Mouse (Mus musculus): ENCODE data around the gene Gm4981. TPM values are rescaled to one million over a fixed set of nuclear protein-coding genes. Genes with fewer than 3 reads are reported as not detected.
"Not testable (repeated sequence)": the region's sequence is repeated elsewhere in the genome, so short reads cannot be mapped to it uniquely, and the experiment has no call there.

Gm4981 gene
- polyA plus RNA-seq (2014; fragmentation: Nextera tagmentation; extraction: Ambion mirVana): not detected in 2 replicates

GRCm38 (mm10) chr10:58236613-58237012 lies at the start of gene Gm4981:
TSS of gene Gm4981 (minus strand) at chr10:58236701.
- TF ChIP-seq CTCF (IDR thresholded peaks at IDR 0.05; ENCODE audit: low read depth): no peak
- DNase-seq (no peak), ATAC-seq (ENCODE audit: insufficient read depth) (no peak)
- no peaks in the 10 kb centered on the region for H3K27me3 ChIP-seq (ENCODE audit: insufficient read depth, low read length)
- no peak within 1 kb of the TSS for H3K4me3 ChIP-seq (ENCODE audit: low read depth, low read length)
- H3K4me1 ChIP-seq (ENCODE audit: insufficient read depth): no peaks in the 10 kb centered on the region
- no peaks in the 10 kb centered on the region for H3K36me3 ChIP-seq (ENCODE audit: insufficient read depth)
- H3K27ac ChIP-seq (ENCODE audit: low read depth): no peak within 1 kb of the TSS
- WGBS: 85% methylated on average over 10 of the region's 10 CpGs
- no peak within 1 kb of the TSS for H3K9ac ChIP-seq
- H3K9me3 ChIP-seq (ENCODE audit: low read depth, low read length): peaks cover 9% of the 10 kb centered on the region
- H3K4me2 ChIP-seq: no peak within 1 kb of the TSS

DNA sequence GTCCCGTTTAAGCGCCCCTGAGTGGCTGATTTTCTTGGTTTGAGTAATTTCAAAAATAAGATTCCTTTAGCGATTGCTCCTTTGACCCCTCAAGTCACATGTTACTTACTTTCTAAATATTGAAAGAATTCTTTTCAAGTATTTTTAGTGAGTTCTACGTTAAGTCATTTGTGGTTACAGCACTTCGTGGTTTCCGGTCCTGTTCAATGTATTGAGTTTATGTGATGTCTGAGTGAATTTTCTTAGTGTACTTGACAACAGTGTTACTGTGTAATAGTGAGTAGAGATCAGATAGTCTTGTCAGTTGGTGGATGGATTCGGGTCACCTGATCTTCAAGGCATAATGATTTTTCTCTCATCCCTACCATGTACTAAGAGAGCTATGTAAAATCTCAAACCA lies 45.7 kb upstream of the Gm4981 start:
- DNase-seq (no peak), ATAC-seq (ENCODE audit: insufficient read depth) (no peak)
- Histone ChIP-seq H3K9ac (no peak overlapping the region), H3K27me3 (ENCODE audit: insufficient read depth, low read length) (no peaks in the 10 kb centered on the region), H3K9me3 (ENCODE audit: low read depth, low read length) (no peaks in the 10 kb centered on the region), H3K4me3 (ENCODE audit: low read depth, low read length) (no peak overlapping the region), H3K27ac (ENCODE audit: low read depth) (no peak overlapping the region), H3K4me1 (ENCODE audit: insufficient read depth) (no peaks in the 10 kb centered on the region), H3K4me2 (no peak overlapping the region), H3K36me3 (ENCODE audit: insufficient read depth) (peaks cover 66% of the 10 kb centered on the region)
- TF ChIP-seq CTCF (IDR thresholded peaks at IDR 0.05; ENCODE audit: low read depth): no peak
- WGBS: 91% methylated on average over 7 of the region's 7 CpGs

- H3K36me3 ChIP-seq (ENCODE audit: insufficient read depth): peaks cover 32% of the 10 kb centered on the region
- H3K4me1 ChIP-seq (ENCODE audit: insufficient read depth): no peaks in the 10 kb centered on the region
- peak; percentile 38; the same call in 1 of the 2 replicates for TF ChIP-seq CTCF (IDR thresholded peaks at IDR 0.05; ENCODE audit: low read depth)
- no peak for ATAC-seq (ENCODE audit: insufficient read depth)
- DNase-seq: peak; percentile 30
- H3K4me3 ChIP-seq (ENCODE audit: low read depth, low read length): no peak overlapping the region
- WGBS: 55% methylated on average over 5 of the region's 5 CpGs
- no peaks in the 10 kb centered on the region for H3K27me3 ChIP-seq (ENCODE audit: insufficient read depth, low read length)
- no peak overlapping the region for H3K27ac ChIP-seq (ENCODE audit: low read depth)
- H3K4me2 ChIP-seq: no peak overlapping the region
- no peaks in the 10 kb centered on the region for H3K9me3 ChIP-seq (ENCODE audit: low read depth, low read length)
- no peak overlapping the region for H3K9ac ChIP-seq
Observed at GRCm38 (mm10) chr10:58258466-58258865, 22.0 kb upstream of the Gm4981 start.

- peak overlapping the region; percentile 60 for H3K4me2 ChIP-seq
- H3K27ac ChIP-seq (ENCODE audit: low read depth): peak overlapping the region; percentile 86; the same call in 1 of the 2 replicates
- peak overlapping the region; percentile 82 for H3K9ac ChIP-seq
- no peak for TF ChIP-seq CTCF (IDR thresholded peaks at IDR 0.05; ENCODE audit: low read depth)
- H3K27me3 ChIP-seq (ENCODE audit: insufficient read depth, low read length): no peaks in the 10 kb centered on the region
- no peaks in the 10 kb centered on the region for H3K4me1 ChIP-seq (ENCODE audit: insufficient read depth)
- 0% methylated on average over 4 of the region's 4 CpGs for WGBS
- peak; percentile 62 for DNase-seq
- ATAC-seq (ENCODE audit: insufficient read depth): no peak
- peaks cover 18% of the 10 kb centered on the region for H3K36me3 ChIP-seq (ENCODE audit: insufficient read depth)
- peak overlapping the region; percentile 78 for H3K4me3 ChIP-seq (ENCODE audit: low read depth, low read length)
- no peaks in the 10 kb centered on the region for H3K9me3 ChIP-seq (ENCODE audit: low read depth, low read length)
Observed at GRCm38 (mm10) chr10:58255954-58256353, 19.5 kb upstream of the Gm4981 start.

GRCm38 (mm10) chr10:58255213-58255892 lies 18.9 kb upstream of the Gm4981 start, which contains the start of gene Gcc2:
TSS of gene Gcc2 (plus strand) at chr10:58255497.
- TF ChIP-seq CTCF (IDR thresholded peaks at IDR 0.05; ENCODE audit: low read depth): no peak
- peak; percentile 99 for ATAC-seq (ENCODE audit: insufficient read depth)
- peak; percentile 98 for DNase-seq
- Histone ChIP-seq H3K9me3 (ENCODE audit: low read depth, low read length) (no peaks in the 10 kb centered on the region), H3K4me1 (ENCODE audit: insufficient read depth) (no peaks in the 10 kb centered on the region), H3K27me3 (ENCODE audit: insufficient read depth, low read length) (no peaks in the 10 kb centered on the region), H3K27ac (ENCODE audit: low read depth) (peak within 1 kb of the TSS; percentile 86), H3K36me3 (ENCODE audit: insufficient read depth) (peaks cover 18% of the 10 kb centered on the region), H3K4me2 (peak within 1 kb of the TSS; percentile 60), H3K9ac (peak within 1 kb of the TSS; percentile 82), H3K4me3 (ENCODE audit: low read depth, low read length) (peak within 1 kb of the TSS; percentile 78)
- WGBS: under 1% methylated on average over 53 of the region's 58 CpGs

DNA sequence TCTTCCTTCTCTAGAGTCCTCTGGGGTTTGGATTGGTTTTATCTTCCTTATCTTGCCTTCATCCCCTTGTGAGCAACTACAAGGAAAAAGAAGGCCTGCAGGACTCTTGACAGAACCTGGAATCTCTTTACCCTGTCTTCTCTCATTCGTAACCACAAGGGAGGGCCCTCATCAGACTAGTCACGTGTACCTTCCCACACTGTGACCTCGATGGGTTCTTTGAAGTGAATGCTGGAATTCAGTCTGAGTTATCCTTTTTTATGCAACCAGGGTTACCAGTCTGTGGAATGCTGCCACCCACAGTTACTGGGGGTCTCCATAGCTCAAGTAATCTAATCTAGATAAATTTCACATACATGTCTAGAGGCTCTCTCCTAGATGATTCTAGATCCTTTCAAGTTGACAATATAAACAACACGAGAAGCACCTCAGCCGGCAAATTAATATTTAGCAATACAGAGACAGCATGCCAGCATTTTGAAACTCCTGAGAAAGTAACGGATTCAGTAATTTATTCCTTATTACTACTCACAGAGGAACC lies 18.2 kb upstream of the Gm4981 start:
- peak overlapping the region; percentile 60 for H3K4me2 ChIP-seq
- H3K9me3 ChIP-seq (ENCODE audit: low read depth, low read length): no peaks in the 10 kb centered on the region
- ATAC-seq (ENCODE audit: insufficient read depth): peak; percentile 13; the same call in 1 of the 2 replicates
- peak overlapping the region; percentile 78 for H3K4me3 ChIP-seq (ENCODE audit: low read depth, low read length)
- peak; percentile 7 for DNase-seq
- no peak for TF ChIP-seq CTCF (IDR thresholded peaks at IDR 0.05; ENCODE audit: low read depth)
- H3K27ac ChIP-seq (ENCODE audit: low read depth): no peak overlapping the region
- H3K27me3 ChIP-seq (ENCODE audit: insufficient read depth, low read length): no peaks in the 10 kb centered on the region
- H3K36me3 ChIP-seq (ENCODE audit: insufficient read depth): peaks cover 13% of the 10 kb centered on the region
- H3K4me1 ChIP-seq (ENCODE audit: insufficient read depth): no peaks in the 10 kb centered on the region
- peak overlapping the region; percentile 82 for H3K9ac ChIP-seq
- WGBS: 29% methylated on average over 6 of the region's 6 CpGs

- H3K4me2 ChIP-seq: no peak overlapping the region
- H3K4me3 ChIP-seq (ENCODE audit: low read depth, low read length): no peak overlapping the region
- ATAC-seq (ENCODE audit: insufficient read depth) (no peak), DNase-seq (peak; percentile 23)
- H3K27me3 ChIP-seq (ENCODE audit: insufficient read depth, low read length): no peaks in the 10 kb centered on the region
- no peaks in the 10 kb centered on the region for H3K36me3 ChIP-seq (ENCODE audit: insufficient read depth)
- TF ChIP-seq CTCF (IDR thresholded peaks at IDR 0.05; ENCODE audit: low read depth): no peak
- 16% methylated on average over 1 of the region's 1 CpGs for WGBS
- H3K27ac ChIP-seq (ENCODE audit: low read depth): no peak overlapping the region
- no peaks in the 10 kb centered on the region for H3K4me1 ChIP-seq (ENCODE audit: insufficient read depth)
- H3K9ac ChIP-seq: no peak overlapping the region
- H3K9me3 ChIP-seq (ENCODE audit: low read depth, low read length): no peaks in the 10 kb centered on the region
Observed at GRCm38 (mm10) chr10:58249535-58249934, 13.0 kb upstream of the Gm4981 start.

DNA sequence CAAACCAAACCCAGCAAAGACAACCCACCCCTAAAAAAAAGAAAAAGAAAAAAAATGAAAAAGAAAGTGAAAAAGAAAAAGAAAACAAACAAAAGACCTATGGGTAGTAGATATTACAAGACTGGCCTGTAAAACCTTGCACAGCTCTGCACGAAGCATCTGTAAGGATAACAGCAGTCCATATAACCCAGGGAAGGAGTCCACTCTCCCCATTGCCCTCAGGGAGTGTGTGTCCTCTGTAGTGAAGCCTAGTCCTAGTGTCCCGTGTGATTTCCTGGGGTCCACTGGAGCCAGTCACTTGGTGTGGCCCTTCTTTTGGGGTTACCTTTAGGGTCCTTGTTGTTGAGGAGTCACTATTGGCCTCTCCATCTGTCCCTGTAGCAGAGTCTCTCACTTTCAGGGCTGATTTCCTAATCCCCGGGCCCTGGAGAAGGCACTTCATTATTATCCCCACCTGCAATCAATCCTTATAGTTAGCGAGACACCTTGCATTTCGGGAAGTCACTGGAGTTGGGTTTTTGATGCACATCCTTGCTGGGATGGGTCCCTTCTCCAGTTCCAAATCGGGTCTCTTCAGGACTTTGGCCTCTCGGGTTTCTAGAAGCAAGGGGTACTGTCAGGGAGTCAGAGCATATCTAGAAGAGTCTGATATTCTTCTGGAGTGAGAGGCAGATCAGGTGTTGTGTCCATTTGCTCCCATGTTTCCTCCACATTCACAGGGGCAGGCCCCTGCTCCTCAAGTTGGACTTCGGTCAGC lies 2.7 kb upstream of the Gm4981 start:
- not testable (repeated sequence) for H3K27me3 ChIP-seq (ENCODE audit: insufficient read depth, low read length); H3K4me3 ChIP-seq (ENCODE audit: low read depth, low read length); H3K4me1 ChIP-seq (ENCODE audit: insufficient read depth); H3K9me3 ChIP-seq (ENCODE audit: low read depth, low read length); H3K27ac ChIP-seq (ENCODE audit: low read depth); H3K9ac ChIP-seq; H3K36me3 ChIP-seq (ENCODE audit: insufficient read depth); H3K4me2 ChIP-seq
- peak; percentile 12 for DNase-seq
- ATAC-seq (ENCODE audit: insufficient read depth): peak; percentile 83
- 83% methylated on average over 7 of the region's 8 CpGs for WGBS

- peaks cover 15% of the 10 kb centered on the region for H3K9me3 ChIP-seq (ENCODE audit: low read depth, low read length)
- not testable (repeated sequence) for H3K9ac ChIP-seq; DNase-seq; H3K4me1 ChIP-seq (ENCODE audit: insufficient read depth); H3K4me3 ChIP-seq (ENCODE audit: low read depth, low read length); H3K27ac ChIP-seq (ENCODE audit: low read depth); ATAC-seq (ENCODE audit: insufficient read depth); H3K27me3 ChIP-seq (ENCODE audit: insufficient read depth, low read length); H3K4me2 ChIP-seq; H3K36me3 ChIP-seq (ENCODE audit: insufficient read depth)
- WGBS: 79% methylated on average over 4 of the region's 4 CpGs
Observed at GRCm38 (mm10) chr10:58234985-58235384, 1.5 kb downstream of the Gm4981 start.

DNA sequence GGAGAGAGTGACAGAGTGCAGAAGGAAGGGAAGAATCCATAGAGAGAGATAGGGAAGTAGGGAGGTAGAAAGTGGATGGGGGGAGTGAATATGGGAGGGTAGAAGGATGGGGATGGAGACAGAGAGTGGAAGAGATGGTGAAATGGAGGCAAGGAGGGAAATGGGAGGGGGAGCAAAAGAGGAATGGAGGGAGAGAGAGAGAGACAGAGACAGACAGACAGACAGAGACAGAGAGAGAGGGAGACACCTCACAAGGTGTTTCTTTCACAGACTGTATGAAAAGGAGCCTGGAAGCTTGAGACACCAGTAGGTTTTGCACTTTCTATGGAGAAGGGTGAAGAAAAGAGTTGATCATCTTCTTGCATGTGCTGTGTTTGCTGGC lies 2.8 kb downstream of the Gm4981 start:
- H3K4me3 ChIP-seq (ENCODE audit: low read depth, low read length); H3K4me2 ChIP-seq; H3K36me3 ChIP-seq (ENCODE audit: insufficient read depth); DNase-seq; H3K4me1 ChIP-seq (ENCODE audit: insufficient read depth); H3K9ac ChIP-seq; H3K27ac ChIP-seq (ENCODE audit: low read depth); H3K27me3 ChIP-seq (ENCODE audit: insufficient read depth, low read length): not testable (repeated sequence)
- H3K9me3 ChIP-seq (ENCODE audit: low read depth, low read length): peaks cover 15% of the 10 kb centered on the region
- peak; percentile 19; the same call in 1 of the 2 replicates for ATAC-seq (ENCODE audit: insufficient read depth)

All from lung, embryonic 14.5 days (tissue).